Mouse (Mus musculus) kidney, postnatal 0 days (tissue): ENCODE measurements at regions not wholly inside any gene's neighbourhood (a gene's known extent, or its start where the extent isn't known, plus 50 kb on each side); places are given as distances from the start of the nearest gene placed in this dataset.
A peak's percentile ranks its signal among the peaks of the same experiment; 100 is the strongest.

Source experiments
- ATAC-seq: fragments of 200-750 bp; cut with Nextera tagmentation; replicated peaks from 2 replicates; pipeline ENCODE4 v1.8.0; 2017; ENCODE audit warnings: low read depth, moderate number of reproducible peaks, moderate TSS enrichment, moderate library complexity; ENCODE audit not compliant: low FRiP score
- DNase-seq: peaks from one replicate; pipeline ENCODE4 v3.0.0-alpha.2; 2016; ENCODE audit warnings: low spot score
- H3K27ac ChIP-seq: fragments of 300-500 bp; sonication (generic); 2 replicates; pipeline ENCODE4 v1.5.1; 2014; ENCODE audit warnings: mild to moderate bottlenecking
- H3K27me3 ChIP-seq: fragments of 300-500 bp; sonication (generic); 2 replicates; pipeline ENCODE4 v1.6.1; 2014; ENCODE audit warnings: low read length, mixed read lengths; ENCODE audit not compliant: insufficient read depth
- H3K36me3 ChIP-seq: fragments of 300-500 bp; sonication (generic); 2 replicates; pipeline ENCODE4 v1.6.1; 2014; ENCODE audit warnings: low read length, mixed read lengths; ENCODE audit not compliant: insufficient read depth
- H3K4me1 ChIP-seq: fragments of 300-500 bp; sonication (generic); replicated peaks from 2 replicates; pipeline ENCODE4 v1.6.1; 2014; ENCODE audit warnings: antibody characterized with exemption, low read length, mixed read lengths; ENCODE audit not compliant: insufficient read depth
- H3K4me2 ChIP-seq: fragments of 300-500 bp; sonication (generic); 2 replicates; pipeline ENCODE4 v1.6.1; 2014; ENCODE audit warnings: mild to moderate bottlenecking, low read length, moderate library complexity, mixed read lengths
- H3K4me3 ChIP-seq: fragments of 300-500 bp; sonication (generic); replicated peaks from 2 replicates; pipeline ENCODE4 v1.5.1; 2014; ENCODE audit warnings: low read depth, low read length
- H3K9ac ChIP-seq: fragments of 300-500 bp; sonication (generic); 2 replicates; pipeline ENCODE4 v1.6.1; 2014; ENCODE audit warnings: low read depth, low read length
- H3K9me3 ChIP-seq: fragments of 300-500 bp; sonication (generic); replicated peaks from 2 replicates; pipeline ENCODE4 v1.6.1; 2016; ENCODE audit warnings: low read length, inconsistent platforms, mixed read lengths
- CTCF ChIP-seq: IDR thresholded peaks from 2 replicates; pipeline ENCODE4 v1.5.1; 2016; ENCODE audit warnings: antibody characterized with exemption, low read depth, mild to moderate bottlenecking, moderate library complexity
- WGBS: fragments of 180-500 bp; shearing (Covaris S2); extraction: QIAGEN DNeasy Blood & Tissue Kit; methylation state at CpG from one replicate; pipeline ENCODE4 v1.1.7; 2014; 5-methylcytosine and 5-hydroxymethylcytosine counted together

- no peak for ATAC-seq
- no peak for TF ChIP-seq CTCF
- no peaks in the 10 kb centered on the region for H3K9me3 ChIP-seq
- no peaks in the 10 kb centered on the region for H3K4me1 ChIP-seq
- no peak overlapping the region for H3K27ac ChIP-seq
- DNase-seq: no peak
- H3K27me3 ChIP-seq: no peaks in the 10 kb centered on the region
- H3K4me2 ChIP-seq: no peak overlapping the region
- no peak overlapping the region for H3K4me3 ChIP-seq
- 42% methylated on average over 4 of the region's 4 CpGs for WGBS
- no peak overlapping the region for H3K9ac ChIP-seq
- H3K36me3 ChIP-seq: no peaks in the 10 kb centered on the region
Observed at GRCm38 (mm10) chr10:17202556-17203415, 520.2 kb upstream of the Cited2 start.

- H3K9me3 ChIP-seq: no peaks in the 10 kb centered on the region
- DNase-seq (no peak), ATAC-seq (no peak)
- no peaks in the 10 kb centered on the region for H3K36me3 ChIP-seq
- H3K9ac ChIP-seq: no peak overlapping the region
- no peak for TF ChIP-seq CTCF
- no peak overlapping the region for H3K27ac ChIP-seq
- no peak overlapping the region for H3K4me3 ChIP-seq
- no peaks in the 10 kb centered on the region for H3K4me1 ChIP-seq
- WGBS: 94% methylated on average over 4 of the region's 4 CpGs
- H3K4me2 ChIP-seq: no peak overlapping the region
- no peaks in the 10 kb centered on the region for H3K27me3 ChIP-seq
Observed at GRCm38 (mm10) chr10:17203416-17204110, 519.5 kb upstream of the Cited2 start.

- Histone ChIP-seq H3K9ac (no peak overlapping the region), H3K36me3 (no peaks in the 10 kb centered on the region), H3K27me3 (no peaks in the 10 kb centered on the region), H3K9me3 (no peaks in the 10 kb centered on the region), H3K4me1 (no peaks in the 10 kb centered on the region), H3K27ac (no peak overlapping the region), H3K4me3 (no peak overlapping the region), H3K4me2 (no peak overlapping the region)
- TF ChIP-seq CTCF: no peak
- no peak for DNase-seq
- 82% methylated on average over 1 of the region's 1 CpGs for WGBS
- no peak for ATAC-seq
Observed at GRCm38 (mm10) chr10:17204153-17204552, 518.9 kb upstream of the Cited2 start.

- Histone ChIP-seq H3K9ac (no peak overlapping the region), H3K4me1 (no peaks in the 10 kb centered on the region), H3K36me3 (no peaks in the 10 kb centered on the region), H3K27ac (no peak overlapping the region), H3K9me3 (no peaks in the 10 kb centered on the region), H3K4me3 (no peak overlapping the region), H3K4me2 (peak overlapping the region; percentile 18; the same call in 1 of the 2 replicates), H3K27me3 (no peaks in the 10 kb centered on the region)
- WGBS: 29% methylated on average over 10 of the region's 12 CpGs
- ATAC-seq (no peak; the same call in 1 of the 2 replicates), DNase-seq (peak; percentile 60)
- no peak for TF ChIP-seq CTCF
Observed at GRCm38 (mm10) chr10:17212551-17213309, 510.3 kb upstream of the Cited2 start.

GRCm38 (mm10) chr10:17213310-17214064 lies 509.5 kb upstream of the Cited2 start:
- H3K9ac ChIP-seq: no peak overlapping the region
- 20% methylated on average over 6 of the region's 7 CpGs for WGBS
- DNase-seq (peak; percentile 82), ATAC-seq (no peak)
- H3K4me2 ChIP-seq: peak overlapping the region; percentile 18; the same call in 1 of the 2 replicates
- no peak for TF ChIP-seq CTCF
- H3K9me3 ChIP-seq: no peaks in the 10 kb centered on the region
- H3K27me3 ChIP-seq: no peaks in the 10 kb centered on the region
- H3K27ac ChIP-seq: no peak overlapping the region
- H3K4me1 ChIP-seq: no peaks in the 10 kb centered on the region
- no peak overlapping the region for H3K4me3 ChIP-seq
- no peaks in the 10 kb centered on the region for H3K36me3 ChIP-seq
